Mouse (Mus musculus): ENCODE measurements around the gene Scaf1.

DNA sequence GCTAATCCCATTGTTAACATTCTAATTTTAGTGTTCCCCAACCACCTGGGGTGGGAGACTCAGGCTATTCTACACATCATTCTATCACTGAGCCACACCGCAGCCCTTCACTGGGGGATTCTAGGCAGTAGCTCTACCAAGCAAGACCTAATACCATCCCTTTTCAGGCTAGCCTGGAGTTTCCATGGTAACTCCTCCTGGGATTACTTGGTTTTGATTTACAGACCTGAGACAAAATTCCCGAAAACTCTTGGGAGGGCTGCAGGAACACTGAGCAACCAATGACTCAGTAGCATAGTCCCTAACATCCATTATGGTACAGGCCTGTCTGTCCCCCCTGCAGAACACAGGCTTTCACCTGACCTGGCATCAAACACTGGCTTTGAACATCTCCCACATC lies 10.1 kb upstream of the Scaf1 start:
- TF ChIP-seq CTCF (IDR thresholded peaks at IDR 0.05; ENCODE audit: borderline replicate concordance, extremely low read depth, insufficient read depth, insufficient read length) (no peak), POLR2A (IDR thresholded peaks at IDR 0.05; ENCODE audit: borderline replicate concordance, extremely low read depth, insufficient read depth, insufficient read length, poor library complexity, severe bottlenecking) (no peak)
